Mouse (Mus musculus): ENCODE data around the gene Rhox10.
"Not testable (repeated sequence)": the region's sequence is repeated elsewhere in the genome, so short reads cannot be mapped to it uniquely, and the experiment has no call there.

The Rhox10 gene

GRCm38 (mm10) chrX:38066175-38066574 is at the start of gene Rhox10:
Gene Rhox10 (plus strand): TSS chrX:38066475.
- no peak for DNase-seq

DNA sequence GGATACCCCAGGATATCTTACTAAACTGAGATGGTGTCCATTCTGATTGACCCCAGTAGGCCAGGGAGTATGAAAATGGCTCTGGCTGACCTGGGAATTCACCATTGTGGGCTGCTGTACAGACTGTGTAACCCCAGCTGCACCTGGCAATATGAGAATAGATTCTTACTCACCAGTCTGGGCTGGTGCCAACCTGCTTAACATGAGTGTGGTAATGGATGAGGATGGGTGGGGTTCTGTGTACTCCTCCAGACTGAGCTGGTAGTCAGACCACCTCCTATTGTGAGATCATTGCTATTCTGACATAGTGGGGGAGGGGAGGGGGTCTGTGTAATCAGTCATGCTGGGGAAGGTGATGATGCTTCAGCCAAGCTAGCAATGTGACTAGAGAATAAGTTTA is 47.7 kb upstream of the Rhox10 start, which contains the start of gene Btg1-ps1:
Gene Btg1-ps1, minus strand, starts transcription at position 219 of the 400 bp plus-strand sequence.
- not testable (repeated sequence) for DNase-seq

DNA sequence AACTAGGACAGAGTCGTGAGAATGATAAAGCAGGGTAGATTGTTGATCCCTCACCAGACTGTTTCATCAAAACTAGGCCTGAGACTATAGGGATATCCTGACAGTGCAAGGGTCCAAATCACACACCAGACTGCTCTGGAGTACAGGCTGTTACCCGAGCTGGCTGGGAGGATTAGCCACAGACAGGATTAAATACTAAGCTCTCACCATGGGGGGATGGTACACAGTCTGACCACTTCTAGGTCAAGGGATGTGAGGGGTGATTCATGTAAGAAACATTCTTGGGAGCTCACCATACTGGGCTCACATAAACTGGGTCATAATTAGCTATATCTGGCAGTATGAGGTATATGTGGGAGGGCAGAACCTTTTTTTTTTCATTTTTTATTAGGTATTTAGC is 32.4 kb upstream of the Rhox10 start:
- no peak for DNase-seq

GRCm38 (mm10) chrX:38039666-38040065 is 26.6 kb upstream of the Rhox10 start:
- DNase-seq: no peak

GRCm38 (mm10) chrX:38043014-38043413 is 23.3 kb upstream of the Rhox10 start, which contains the start of gene Btg1-ps2:
Gene Btg1-ps2 (minus strand): TSS chrX:38043114.
- not testable (repeated sequence) for DNase-seq

DNA sequence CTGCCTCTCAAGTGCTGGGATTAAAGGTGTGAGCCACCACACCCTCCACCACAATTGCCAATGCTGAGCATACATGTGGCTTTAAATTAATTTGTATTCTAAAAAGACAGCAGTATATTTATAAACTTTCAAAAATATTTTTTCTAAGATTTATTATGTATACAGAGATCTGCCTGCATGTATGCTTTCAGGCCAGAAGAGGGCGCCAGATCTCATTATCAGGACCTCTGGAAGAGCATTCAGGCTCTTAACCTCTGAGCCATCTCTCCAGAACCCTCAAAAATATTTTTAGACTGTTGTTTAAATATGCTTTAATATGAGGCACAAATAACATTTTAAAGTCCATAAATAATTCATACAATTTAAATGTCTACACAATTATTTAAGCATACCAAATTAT is 4.7 kb upstream of the Rhox10 start:
- no peak for DNase-seq

DNA sequence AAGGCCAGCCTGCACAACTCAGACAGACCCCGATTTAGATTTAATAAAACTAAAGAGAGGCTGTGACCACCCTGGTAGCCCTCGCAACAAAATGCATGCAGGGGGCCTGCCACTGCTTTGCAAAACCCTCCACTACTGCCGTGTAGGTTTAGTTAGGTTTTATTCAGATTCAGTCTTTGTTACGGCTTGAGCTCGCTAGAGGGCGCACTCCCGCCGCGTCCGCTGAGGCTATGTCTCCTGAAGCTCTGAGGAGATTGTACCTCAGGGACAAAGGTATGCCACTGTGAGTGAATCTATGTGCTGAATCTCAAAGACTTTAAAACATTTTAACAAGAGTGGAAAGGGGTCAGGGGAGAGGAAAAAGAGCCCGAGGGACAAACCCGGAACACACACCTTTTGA is 18.0 kb downstream of the Rhox10 start:
- peak; percentile 3 to 15 for DNase-seq

- DNase-seq: no peak
These were observed 18.8 kb downstream of the Rhox10 start, which contains the start of gene Rhox11 for GRCm38 (mm10) chrX:38085041-38085440. Gene Rhox11 (minus strand): TSS chrX:38085141.

DNA sequence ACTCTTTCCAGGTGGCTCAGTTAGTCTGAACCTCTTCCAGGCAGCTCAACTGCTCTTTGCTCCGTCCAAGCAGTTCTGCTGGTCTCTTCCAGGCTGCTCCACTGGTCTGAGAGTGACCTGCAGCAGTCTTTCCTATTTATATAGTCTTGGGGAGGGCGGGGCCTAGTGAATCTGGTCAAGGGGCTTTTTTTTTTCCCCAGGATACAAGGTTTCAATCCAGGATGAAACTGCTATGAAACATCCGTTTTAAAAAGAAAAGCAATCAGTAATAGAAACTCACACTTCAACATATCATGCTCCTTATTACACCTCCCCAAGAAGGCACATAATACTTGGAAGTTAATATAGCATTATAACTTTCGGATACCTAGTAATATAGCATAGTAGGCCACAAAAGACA is 44.5 kb downstream of the Rhox10 start, which contains the start of gene Rhox12:
Gene Rhox12, minus strand, starts transcription at position 101 of the 400 bp plus-strand sequence.
- no peak for DNase-seq

GRCm38 (mm10) chrX:38120982-38121381 is 54.7 kb downstream of the Rhox10 start, which contains the start of gene Rhox13:
Gene Rhox13 (plus strand): TSS chrX:38121219.
- DNase-seq: no peak
